Comparison of ENCODE assay signal across 12 mouse cellular contexts in genomic region chr6:15727681-15728410, GRCm38 (mm10). TPM values are rescaled to one million over a fixed set of nuclear protein-coding genes. Genes with fewer than 3 reads are reported as not detected.
DNase-seq lines count a peak whose midpoint lies in the region; ATAC-seq and TF ChIP-seq lines count a peak whose summit lies in the region.
"Had no signal": no experiment of that assay in that cellular context is flagged by ENCODE, and none has a peak within 500 bp of the region (broad histone marks: within the 10 kb centered on the region; RNA-seq: fewer than 3 reads in every experiment).

No protein-coding gene starts in this region.

- no peak overlapping the region for H3K4me2 ChIP-seq in heart, embryonic 14.5 days (ENCODE audit: low read length)
- no peak overlapping the region for H3K4me2 ChIP-seq in heart, embryonic 11.5 days
- no peak overlapping the region for H3K4me2 ChIP-seq in heart, embryonic 16.5 days (ENCODE audit: low read depth, low read length)

- H3K36me3 ChIP-seq in heart, embryonic 14.5 days (ENCODE audit: control insufficient read depth, insufficient read depth, low read length): no peaks in the 10 kb centered on the region
- no peaks in the 10 kb centered on the region for H3K36me3 ChIP-seq in heart, embryonic 11.5 days (ENCODE audit: control insufficient read depth, insufficient read depth, low read length)
- H3K36me3 ChIP-seq in heart, embryonic 16.5 days (ENCODE audit: control insufficient read depth, insufficient read depth): no peaks in the 10 kb centered on the region
- H3K36me3 ChIP-seq: G1E had no signal

- no peak for TF ChIP-seq POLR2A in bone marrow macrophage, adult 2 months (IDR thresholded peaks at IDR 0.05; ENCODE audit: borderline replicate concordance, low read depth, low read length)

- peaks cover 7 to 44% of the 10 kb centered on the region in 2 experiments; a peak in 3 of 4 replicates for H3K4me1 ChIP-seq in heart, embryonic 14.5 days (ENCODE audit: control insufficient read depth in 2 of 2, insufficient read depth in 2 of 2, low read length in 2 of 2)
- H3K4me1 ChIP-seq in heart, embryonic 11.5 days (ENCODE audit: control insufficient read depth, insufficient read depth, low read length): peaks cover 10% of the 10 kb centered on the region; the same call in 1 of the 2 replicates
- peaks cover 44% of the 10 kb centered on the region for H3K4me1 ChIP-seq in bone marrow macrophage, adult 2 months (ENCODE audit: control insufficient read depth, insufficient read depth, low read length)
- H3K4me1 ChIP-seq in heart, embryonic 16.5 days (ENCODE audit: control insufficient read depth, insufficient read depth, low read length): peaks cover 27% of the 10 kb centered on the region

- H3K27ac ChIP-seq in heart, embryonic 14.5 days (replicated peaks in 1 of 2; ENCODE audit: control insufficient read depth in 1 of 2, insufficient read depth in 1 of 2, low read depth in 2 of 2, low read length in 2 of 2): peak overlapping the region; percentile 27 to 55; a peak in 2 of 4 replicates
- H3K27ac ChIP-seq in heart, embryonic 11.5 days (ENCODE audit: low read depth, low read length): no peak overlapping the region
- peak overlapping the region; percentile 100 for H3K27ac ChIP-seq in bone marrow macrophage, adult 2 months (ENCODE audit: insufficient read depth, low read depth, low read length)
- H3K27ac ChIP-seq in heart, embryonic 16.5 days (ENCODE audit: low read length): peak overlapping the region; percentile 67

- H3K9ac ChIP-seq in heart, embryonic 14.5 days (ENCODE audit: low read length): no peak overlapping the region
- H3K9ac ChIP-seq in heart, embryonic 11.5 days (ENCODE audit: low read depth, low read length): no peak overlapping the region
- H3K9ac ChIP-seq in heart, embryonic 16.5 days (ENCODE audit: low read length): no peak overlapping the region

- peak; percentile 38 to 44 for DNase-seq in kidney, postnatal 4 days
- no peak for DNase-seq in testis, postnatal 10 days (ENCODE audit: low spot score)
- DNase-seq: layer of hippocampus, postnatal 36 days; right cerebral cortex, postnatal 4 days; thymus, postnatal 4 days had no signal

- no peak for TF ChIP-seq CTCF in bone marrow macrophage, adult 2 months (IDR thresholded peaks at IDR 0.05; ENCODE audit: low read depth, low read length)

- no peaks in the 10 kb centered on the region for H3K9me3 ChIP-seq in heart, embryonic 14.5 days (ENCODE audit: control insufficient read depth, low read length)
- H3K9me3 ChIP-seq in heart, embryonic 11.5 days (replicated peaks; ENCODE audit: control insufficient read depth, low read length): no peaks in the 10 kb centered on the region
- H3K9me3 ChIP-seq in heart, embryonic 16.5 days (replicated peaks; ENCODE audit: control insufficient read depth, low read length): no peaks in the 10 kb centered on the region

- H3K4me3 ChIP-seq in heart, embryonic 14.5 days (ENCODE audit: control insufficient read depth in 1 of 2, insufficient read depth in 1 of 2, low read depth in 1 of 2, low read length in 2 of 2): no peak overlapping the region
- H3K4me3 ChIP-seq in heart, embryonic 11.5 days (ENCODE audit: low read depth, low read length): no peak overlapping the region
- peak overlapping the region; percentile 67 for H3K4me3 ChIP-seq in bone marrow macrophage, adult 2 months (ENCODE audit: insufficient read depth, low read length)
- H3K4me3 ChIP-seq in heart, embryonic 16.5 days (ENCODE audit: low read length): no peak overlapping the region
- H3K4me3 ChIP-seq: erythroblast, embryonic 14.5 days had no signal

- H3K27me3 ChIP-seq in heart, embryonic 14.5 days (ENCODE audit: control insufficient read depth, insufficient read depth, low read length): no peaks in the 10 kb centered on the region
- no peaks in the 10 kb centered on the region for H3K27me3 ChIP-seq in heart, embryonic 11.5 days (ENCODE audit: control insufficient read depth, insufficient read depth, low read length)
- no peaks in the 10 kb centered on the region for H3K27me3 ChIP-seq in heart, embryonic 16.5 days (ENCODE audit: control insufficient read depth, insufficient read depth, low read length)

- 48% methylated on average over 4 of the region's 4 CpGs for WGBS in heart, embryonic 14.5 days
- WGBS in heart, embryonic 11.5 days (ENCODE audit: insufficient replicate concordance): 51% methylated on average over 4 of the region's 4 CpGs
- WGBS in heart, embryonic 16.5 days: 45% methylated on average over 4 of the region's 4 CpGs

- ATAC-seq in heart, embryonic 14.5 days (ENCODE audit: insufficient number of reproducible peaks, insufficient read depth, low FRiP score, low read depth): no peak
- no peak for ATAC-seq in heart, embryonic 11.5 days (replicated peaks; ENCODE audit: insufficient number of reproducible peaks, low FRiP score, low TSS enrichment)
- no peak for ATAC-seq in heart, embryonic 16.5 days (replicated peaks; ENCODE audit: extremely low read depth, insufficient read depth, low FRiP score)
- ATAC-seq in erythroblast, adult 5-6 weeks (replicated peaks; ENCODE audit: low FRiP score, poor library complexity, severe bottlenecking): no peak

RNA-seq across cellular contexts. Expression of gene Mdfic, which starts 7.4 kb away (rescaled TPM):
- 6.4 and 7.6 TPM in 2 replicates for polyA plus RNA-seq in heart, embryonic 14.5 days (2014; fragmentation: Nextera tagmentation; extraction: Ambion mirVana)
- polyA plus RNA-seq in heart, embryonic 11.5 days (2014; fragmentation: Nextera tagmentation; extraction: Ambion mirVana): 7.4 and 8.1 TPM in 2 replicates
- polyA plus RNA-seq in bone marrow macrophage, adult 2 months (2012; ENCODE audit: insufficient read depth, insufficient read length, missing spikeins): 107 and 110 TPM in 2 replicates
- 3.9 and 4.0 TPM in 2 replicates for polyA plus RNA-seq in heart, embryonic 16.5 days (2015; fragmentation: Nextera tagmentation; extraction: Ambion mirVana)
- 2.9 and 5.2 TPM in 2 replicates for total RNA-seq in erythroblast, adult 5-6 weeks (2015; ENCODE audit: low replicate concordance)
- 2.9 and 4.5 TPM in 2 replicates for total RNA-seq in erythroblast, adult 5-6 weeks (2017; ENCODE audit: low replicate concordance)
- polyA plus RNA-seq: G1E had no signal

Comparison
In these comparisons a context has a peak if more than half of its experiments do, and no peak if none do; other contexts are left out.
1. RNA of gene Mdfic, which starts 7.4 kb away (polyA plus RNA-seq): 107 to 110 TPM in bone marrow macrophage, adult 2 months; 6.4 to 7.6 TPM in heart, embryonic 14.5 days, 7.4 to 8.1 TPM in heart, embryonic 11.5 days and 3.9 to 4.0 TPM in heart, embryonic 16.5 days; every median in the first group is over 10 times any median in the second.